Mouse (Mus musculus): ENCODE results near the gene Tbc1d7. TPM values are rescaled to one million over a fixed set of nuclear protein-coding genes. Genes with fewer than 3 reads are reported as not detected.

Gene Tbc1d7
- polyA plus RNA-seq, 1 experiment from 2014 or later: 58.0 TPM

- WGBS: 15% methylated on average over 14 of the region's 14 CpGs
- Histone ChIP-seq H3K9ac (replicated peaks; ENCODE audit: low read length) (no peak overlapping the region), H3K9me3 (ENCODE audit: low read length) (no peaks in the 10 kb centered on the region; the same call in 1 of the 2 replicates)
Observed at GRCm38 (mm10) chr13:43182465-43183201, 11.3 kb upstream of the Tbc1d7 start.

DNA sequence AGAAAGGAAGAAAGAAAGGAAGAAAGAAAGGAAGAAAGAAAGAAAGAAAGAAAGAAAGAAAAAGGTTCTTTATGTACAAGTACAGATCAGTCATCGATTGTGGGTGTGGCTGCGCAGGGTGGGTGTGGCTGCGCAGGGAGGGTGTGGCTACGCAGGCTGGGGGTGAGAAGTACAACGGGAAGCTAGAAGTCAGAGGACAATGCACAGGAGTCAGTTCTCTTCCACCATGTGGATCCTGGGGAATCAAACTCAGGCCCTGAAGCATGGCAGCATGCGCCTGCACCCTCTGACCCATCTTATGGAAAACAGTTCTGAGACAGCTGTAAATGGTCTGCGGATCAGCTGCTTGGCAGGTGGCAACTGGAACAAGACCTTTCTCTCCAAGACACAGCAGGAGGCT lies 9.8 kb upstream of the Tbc1d7 start:
- no peaks in the 10 kb centered on the region for H3K4me1 ChIP-seq (ENCODE audit: insufficient read depth, low read length)
- H3K36me3 ChIP-seq (ENCODE audit: insufficient read depth, low read length): no peaks in the 10 kb centered on the region
- H3K4me2 ChIP-seq (replicated peaks; ENCODE audit: low read depth, low read length): no peak overlapping the region
- ATAC-seq (ENCODE audit: low FRiP score, low TSS enrichment): no peak
- 60% methylated on average over 7 of the region's 7 CpGs for WGBS
- no peak overlapping the region for H3K9ac ChIP-seq (replicated peaks; ENCODE audit: low read length)
- no peaks in the 10 kb centered on the region for H3K27me3 ChIP-seq (ENCODE audit: insufficient read depth, low read length)
- H3K27ac ChIP-seq (ENCODE audit: low read length): no peak overlapping the region
- H3K4me3 ChIP-seq (ENCODE audit: low read length): no peak overlapping the region
- H3K9me3 ChIP-seq (ENCODE audit: low read length): no peaks in the 10 kb centered on the region

More at GRCm38 (mm10) chr13:43182465-43183201, 11.3 kb upstream of the Tbc1d7 start:
- H3K27me3 ChIP-seq (ENCODE audit: insufficient read depth, low read length): no peaks in the 10 kb centered on the region
- peak overlapping the region; percentile 24 for H3K4me3 ChIP-seq (ENCODE audit: low read length)
- H3K36me3 ChIP-seq (ENCODE audit: insufficient read depth, low read length): no peaks in the 10 kb centered on the region
- no peak overlapping the region for H3K27ac ChIP-seq (ENCODE audit: low read length)
- H3K4me1 ChIP-seq (ENCODE audit: insufficient read depth, low read length): no peaks in the 10 kb centered on the region
- peak overlapping the region; percentile 40 for H3K4me2 ChIP-seq (replicated peaks; ENCODE audit: low read depth, low read length)
- ATAC-seq (ENCODE audit: low FRiP score, low TSS enrichment): no peak

- Histone ChIP-seq H3K9ac (replicated peaks; ENCODE audit: low read length) (no peak overlapping the region), H3K4me1 (ENCODE audit: insufficient read depth, low read length) (no peaks in the 10 kb centered on the region), H3K36me3 (ENCODE audit: insufficient read depth, low read length) (no peaks in the 10 kb centered on the region), H3K9me3 (ENCODE audit: low read length) (no peaks in the 10 kb centered on the region), H3K4me2 (replicated peaks; ENCODE audit: low read depth, low read length) (no peak overlapping the region), H3K27ac (ENCODE audit: low read length) (no peak overlapping the region), H3K4me3 (ENCODE audit: low read length) (no peak overlapping the region), H3K27me3 (ENCODE audit: insufficient read depth, low read length) (no peaks in the 10 kb centered on the region)
- WGBS: 91% methylated on average over 7 of the region's 7 CpGs
- no peak for ATAC-seq (ENCODE audit: low FRiP score, low TSS enrichment)
Observed at GRCm38 (mm10) chr13:43177317-43177716, 6.0 kb upstream of the Tbc1d7 start.

DNA sequence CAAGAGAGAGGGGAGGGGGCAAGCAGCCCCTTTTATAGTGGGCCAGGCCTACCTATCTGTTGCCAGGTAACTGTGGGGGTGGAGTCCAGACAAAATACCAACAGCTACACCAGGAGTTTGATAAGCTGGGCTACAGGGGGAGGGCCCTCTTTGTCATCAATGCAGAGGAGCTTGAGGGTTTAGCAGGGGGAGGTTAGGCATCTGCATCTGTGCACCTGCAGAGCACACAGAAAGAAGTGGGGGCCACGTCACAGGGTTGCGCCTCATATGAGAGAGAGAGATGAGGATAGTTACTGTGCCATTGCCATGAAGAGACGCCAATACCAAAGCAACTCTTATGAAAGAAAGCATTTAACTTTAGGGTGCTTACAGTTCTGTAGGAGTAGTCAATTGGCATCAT lies 5.4 kb upstream of the Tbc1d7 start:
- peaks cover 6% of the 10 kb centered on the region for H3K4me1 ChIP-seq (ENCODE audit: insufficient read depth, low read length)
- no peaks in the 10 kb centered on the region for H3K36me3 ChIP-seq (ENCODE audit: insufficient read depth, low read length)
- no peak overlapping the region for H3K4me3 ChIP-seq (ENCODE audit: low read length)
- WGBS: 96% methylated on average over 3 of the region's 3 CpGs
- no peaks in the 10 kb centered on the region for H3K9me3 ChIP-seq (ENCODE audit: low read length)
- no peak for ATAC-seq (ENCODE audit: low FRiP score, low TSS enrichment)
- H3K4me2 ChIP-seq (replicated peaks; ENCODE audit: low read depth, low read length): no peak overlapping the region
- H3K9ac ChIP-seq (replicated peaks; ENCODE audit: low read length): no peak overlapping the region
- no peak overlapping the region for H3K27ac ChIP-seq (ENCODE audit: low read length)
- H3K27me3 ChIP-seq (ENCODE audit: insufficient read depth, low read length): no peaks in the 10 kb centered on the region

DNA sequence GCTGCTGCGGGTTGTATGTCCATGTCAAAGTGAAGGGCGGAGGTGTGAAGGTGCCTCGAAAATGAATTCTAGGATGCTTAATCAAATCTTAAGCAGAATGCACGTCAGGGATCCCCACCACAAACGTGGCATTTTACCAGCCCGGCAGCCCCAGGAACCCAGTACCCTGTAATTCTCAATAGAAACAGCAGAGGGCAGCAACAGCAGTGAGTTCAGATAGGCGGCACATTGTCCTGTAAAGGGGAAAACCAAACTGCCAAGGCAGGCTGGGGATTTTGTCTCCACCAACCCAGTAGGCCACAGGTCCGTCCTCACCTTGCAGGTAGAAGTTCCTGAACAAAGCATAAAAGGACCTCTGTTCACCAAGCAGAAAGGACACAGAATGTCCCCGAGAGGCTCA lies 2.0 kb upstream of the Tbc1d7 start:
- Histone ChIP-seq H3K36me3 (ENCODE audit: insufficient read depth, low read length) (peaks cover 3% of the 10 kb centered on the region; the same call in 1 of the 2 replicates), H3K27ac (ENCODE audit: low read length) (no peak overlapping the region), H3K27me3 (ENCODE audit: insufficient read depth, low read length) (no peaks in the 10 kb centered on the region), H3K4me3 (ENCODE audit: low read length) (no peak overlapping the region), H3K9me3 (ENCODE audit: low read length) (no peaks in the 10 kb centered on the region), H3K4me2 (replicated peaks; ENCODE audit: low read depth, low read length) (no peak overlapping the region), H3K9ac (replicated peaks; ENCODE audit: low read length) (no peak overlapping the region), H3K4me1 (ENCODE audit: insufficient read depth, low read length) (peaks cover 6% of the 10 kb centered on the region)
- ATAC-seq (ENCODE audit: low FRiP score, low TSS enrichment): no peak
- WGBS: 15% methylated on average over 9 of the region's 9 CpGs

DNA sequence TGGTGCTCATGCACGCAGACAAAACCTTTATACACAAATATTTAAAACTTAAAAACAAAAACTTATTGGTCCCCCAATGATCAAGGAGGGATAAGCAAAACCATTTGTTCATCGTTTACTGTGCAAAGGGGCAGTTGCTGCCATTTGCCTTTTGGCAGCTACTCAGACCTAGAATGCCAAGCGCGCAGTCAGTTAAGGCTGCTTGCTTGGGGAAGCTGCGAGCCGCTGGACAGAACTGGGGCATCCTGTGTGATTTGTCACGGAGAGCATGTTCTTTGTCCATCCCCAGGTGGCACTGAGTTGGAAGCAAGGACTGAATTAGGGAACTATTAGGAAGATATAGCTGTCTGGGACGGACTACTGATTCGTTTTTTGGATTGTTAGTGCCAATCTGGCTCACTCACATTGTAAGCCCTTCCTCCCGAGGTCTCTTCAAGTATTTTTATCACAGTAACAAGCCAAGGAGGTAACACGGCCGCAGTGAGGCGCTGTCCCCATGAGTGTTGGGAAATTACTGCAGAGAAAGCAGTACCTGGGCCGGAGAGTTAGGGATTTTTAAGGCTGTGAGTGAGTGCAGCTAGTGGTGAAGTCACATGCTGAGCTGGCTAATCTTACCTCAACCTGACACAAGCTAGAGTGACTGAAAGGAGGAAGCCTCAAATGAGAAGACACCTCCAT lies 874 bp upstream of the Tbc1d7 start:
- Histone ChIP-seq H3K9ac (replicated peaks; ENCODE audit: low read length) (peak overlapping the region; percentile 86), H3K9me3 (ENCODE audit: low read length) (no peaks in the 10 kb centered on the region), H3K4me3 (ENCODE audit: low read length) (peak overlapping the region; percentile 75), H3K27me3 (ENCODE audit: insufficient read depth, low read length) (no peaks in the 10 kb centered on the region), H3K4me2 (replicated peaks; ENCODE audit: low read depth, low read length) (peak overlapping the region; percentile 85), H3K36me3 (ENCODE audit: insufficient read depth, low read length) (peaks cover 7% of the 10 kb centered on the region; the same call in 1 of the 2 replicates), H3K4me1 (ENCODE audit: insufficient read depth, low read length) (peaks cover 6% of the 10 kb centered on the region), H3K27ac (ENCODE audit: low read length) (no peak overlapping the region; the same call in 1 of the 2 replicates)
- ATAC-seq (ENCODE audit: low FRiP score, low TSS enrichment): no peak
- WGBS: 40% methylated on average over 14 of the region's 14 CpGs

- ATAC-seq (ENCODE audit: low FRiP score, low TSS enrichment): no peak
- Histone ChIP-seq H3K9me3 (ENCODE audit: low read length) (no peaks in the 10 kb centered on the region), H3K27ac (ENCODE audit: low read length) (no peak overlapping the region), H3K9ac (replicated peaks; ENCODE audit: low read length) (no peak overlapping the region), H3K4me3 (ENCODE audit: low read length) (no peak overlapping the region), H3K4me2 (replicated peaks; ENCODE audit: low read depth, low read length) (no peak overlapping the region), H3K36me3 (ENCODE audit: insufficient read depth, low read length) (peaks cover 20% of the 10 kb centered on the region), H3K4me1 (ENCODE audit: insufficient read depth, low read length) (peaks cover 6% of the 10 kb centered on the region), H3K27me3 (ENCODE audit: insufficient read depth, low read length) (no peaks in the 10 kb centered on the region)
- 77% methylated on average over 9 of the region's 9 CpGs for WGBS
Observed at GRCm38 (mm10) chr13:43167721-43168120, 3.6 kb downstream of the Tbc1d7 start.

- peak; percentile 92 for ATAC-seq (ENCODE audit: low FRiP score, low TSS enrichment)
- WGBS: 22% methylated on average over 3 of the region's 3 CpGs
- H3K27ac ChIP-seq (ENCODE audit: low read length): peak overlapping the region; percentile 60
Observed at GRCm38 (mm10) chr13:43159429-43159828, 11.9 kb downstream of the Tbc1d7 start.

DNA sequence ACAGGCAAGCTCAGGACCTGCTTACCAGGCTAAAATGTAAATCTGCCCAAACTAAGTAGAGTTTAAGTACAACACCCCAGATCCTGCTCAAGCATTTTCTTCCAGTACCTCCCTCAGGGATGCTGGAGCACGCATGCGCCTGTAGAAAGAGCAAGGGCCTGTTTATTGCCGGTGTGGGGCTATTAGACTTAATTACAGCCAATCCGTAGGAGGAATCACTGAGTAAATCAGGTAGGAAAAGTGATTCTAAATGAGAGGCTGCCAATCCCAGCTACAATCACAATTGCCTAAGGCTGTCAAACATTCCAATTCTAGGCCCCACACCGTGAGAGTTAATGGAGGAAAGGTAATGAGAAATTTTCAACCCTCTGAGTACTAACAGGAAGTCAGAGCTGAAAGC lies 13.0 kb downstream of the Tbc1d7 start:
- no peak overlapping the region for H3K9ac ChIP-seq (replicated peaks; ENCODE audit: low read length)
- no peaks in the 10 kb centered on the region for H3K27me3 ChIP-seq (ENCODE audit: insufficient read depth, low read length)
- ATAC-seq (ENCODE audit: low FRiP score, low TSS enrichment): no peak; the same call in 1 of the 2 replicates
- 33% methylated on average over 5 of the region's 5 CpGs for WGBS
- no peak overlapping the region for H3K4me3 ChIP-seq (ENCODE audit: low read length)
- peak overlapping the region; percentile 60 for H3K27ac ChIP-seq (ENCODE audit: low read length)
- no peaks in the 10 kb centered on the region for H3K9me3 ChIP-seq (ENCODE audit: low read length)
- peaks cover 6% of the 10 kb centered on the region for H3K36me3 ChIP-seq (ENCODE audit: insufficient read depth, low read length)
- H3K4me2 ChIP-seq (replicated peaks; ENCODE audit: low read depth, low read length): no peak overlapping the region
- peaks cover 20% of the 10 kb centered on the region for H3K4me1 ChIP-seq (ENCODE audit: insufficient read depth, low read length)

More at GRCm38 (mm10) chr13:43159429-43159828, 11.9 kb downstream of the Tbc1d7 start:
- Histone ChIP-seq H3K9me3 (ENCODE audit: low read length) (no peaks in the 10 kb centered on the region), H3K4me2 (replicated peaks; ENCODE audit: low read depth, low read length) (no peak overlapping the region), H3K4me1 (ENCODE audit: insufficient read depth, low read length) (peaks cover 20% of the 10 kb centered on the region), H3K36me3 (ENCODE audit: insufficient read depth, low read length) (peaks cover 8% of the 10 kb centered on the region), H3K27me3 (ENCODE audit: insufficient read depth, low read length) (no peaks in the 10 kb centered on the region), H3K9ac (replicated peaks; ENCODE audit: low read length) (no peak overlapping the region), H3K4me3 (ENCODE audit: low read length) (no peak overlapping the region)

DNA sequence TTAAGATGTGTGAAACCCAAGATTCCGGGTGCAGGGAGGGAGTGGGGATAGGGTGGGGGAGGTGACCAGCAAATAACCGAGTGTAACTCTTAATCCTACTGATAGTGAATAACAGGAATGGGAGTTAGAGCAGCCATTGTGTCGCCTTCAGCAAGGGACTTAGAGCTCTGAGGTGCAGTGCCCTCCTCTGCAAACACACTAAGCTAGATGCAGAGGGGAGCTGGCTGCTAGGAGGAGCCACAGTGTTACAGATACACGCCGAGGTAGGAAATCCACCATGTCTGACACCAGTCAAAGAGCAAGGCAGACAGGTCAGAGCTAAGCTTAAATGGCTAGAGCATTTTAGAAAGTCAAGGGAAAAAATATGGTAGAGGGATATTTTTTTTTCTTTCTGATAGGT lies 13.9 kb downstream of the Tbc1d7 start:
- no peak overlapping the region for H3K9ac ChIP-seq (replicated peaks; ENCODE audit: low read length)
- no peak overlapping the region for H3K4me3 ChIP-seq (ENCODE audit: low read length)
- peaks cover 10% of the 10 kb centered on the region for H3K36me3 ChIP-seq (ENCODE audit: insufficient read depth, low read length)
- no peaks in the 10 kb centered on the region for H3K9me3 ChIP-seq (ENCODE audit: low read length)
- H3K27ac ChIP-seq (ENCODE audit: low read length): peak overlapping the region; percentile 60
- no peaks in the 10 kb centered on the region for H3K27me3 ChIP-seq (ENCODE audit: insufficient read depth, low read length)
- ATAC-seq (ENCODE audit: low FRiP score, low TSS enrichment): no peak
- 39% methylated on average over 5 of the region's 5 CpGs for WGBS
- peaks cover 20% of the 10 kb centered on the region for H3K4me1 ChIP-seq (ENCODE audit: insufficient read depth, low read length)
- no peak overlapping the region for H3K4me2 ChIP-seq (replicated peaks; ENCODE audit: low read depth, low read length)
